Mouse (Mus musculus) WW6 (cell line): ENCODE results near the gene Olfr15.
A peak's percentile ranks its signal among the peaks of the same experiment; 100 is the strongest.
"Not testable (repeated sequence)": the region's sequence is repeated elsewhere in the genome, so short reads cannot be mapped to it uniquely, and the experiment has no call there.

ENCODE experiments used
- DNase-seq: peaks from one replicate; pipeline ENCODE4 v3.0.0-alpha.2; 2013; ENCODE audit warnings: low read depth, low spot score

The Olfr15 gene

DNA sequence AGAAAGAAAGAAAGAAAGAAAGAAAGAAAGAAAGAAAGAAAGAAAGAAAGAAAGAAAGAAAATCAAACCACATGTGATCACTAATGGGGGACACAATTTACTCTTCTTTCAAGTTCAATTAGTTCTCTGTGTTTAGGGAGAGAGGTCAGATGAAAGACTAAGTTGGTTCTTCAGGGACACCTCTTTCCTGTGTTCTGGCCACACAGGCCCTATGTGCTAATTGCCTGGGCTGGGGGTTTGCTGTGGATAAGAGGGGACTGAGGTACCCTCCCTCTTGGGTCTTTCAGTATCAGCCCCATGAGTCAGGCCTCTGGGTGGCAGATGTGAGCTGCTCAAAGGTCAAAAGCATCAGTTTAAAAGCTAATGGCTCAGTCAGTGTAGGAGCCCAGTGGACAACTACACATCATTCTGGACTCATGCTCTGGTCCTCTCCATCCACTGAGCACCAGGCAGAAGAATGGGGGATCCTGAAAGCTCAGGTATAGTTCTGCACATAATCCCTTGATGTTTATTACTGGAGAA lies at the start of gene Olfr15:
Gene Olfr15 (plus strand): TSS at position 291 of the 522 bp plus-strand sequence.
- DNase-seq: no peak

DNA sequence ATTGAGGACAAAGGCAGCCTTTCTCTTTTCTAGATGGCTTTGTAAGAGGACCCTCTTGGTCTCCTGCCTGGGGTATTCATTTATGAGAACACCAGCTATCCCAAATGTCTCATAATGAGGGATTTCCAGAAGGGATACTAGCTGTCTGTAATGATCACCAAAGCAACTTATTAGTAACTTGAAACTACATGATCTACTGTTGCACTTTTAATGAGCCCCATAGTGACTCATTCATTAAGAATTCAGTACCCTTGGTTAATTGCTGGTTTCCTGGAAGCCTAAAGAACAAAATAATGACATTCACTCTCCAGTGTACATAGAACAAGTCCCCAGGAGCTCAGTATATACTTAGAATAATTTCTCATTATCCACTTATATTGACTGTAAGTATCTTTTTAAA lies 49.4 kb upstream of the Olfr15 start:
- DNase-seq: no peak

- no peak for DNase-seq
Measured at GRCm38 (mm10) chr16:3788394-3788793, 42.3 kb upstream of the Olfr15 start.

DNA sequence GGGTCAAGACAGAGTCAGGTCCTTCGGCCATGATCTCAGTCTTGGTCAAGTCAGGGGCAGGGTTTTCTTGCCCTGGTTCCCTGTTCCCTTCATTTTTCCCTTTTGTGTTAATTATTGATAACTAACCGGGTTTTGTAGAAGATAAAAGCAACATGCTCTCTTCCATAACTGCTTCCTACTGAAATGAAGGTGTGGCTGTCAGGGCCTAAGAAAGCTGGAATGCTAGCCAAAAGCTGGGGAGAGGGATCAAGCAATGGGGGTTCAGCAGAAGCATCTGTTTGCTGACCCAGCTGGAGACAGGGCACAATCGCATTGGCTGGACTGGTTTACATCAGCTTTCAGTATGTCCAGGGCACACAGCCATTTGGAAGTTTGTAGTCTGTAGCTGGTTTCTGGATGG lies 22.5 kb upstream of the Olfr15 start:
- no peak for DNase-seq

- DNase-seq: not testable (repeated sequence)
Measured at GRCm38 (mm10) chr16:3814667-3815066, 16.0 kb upstream of the Olfr15 start.

DNA sequence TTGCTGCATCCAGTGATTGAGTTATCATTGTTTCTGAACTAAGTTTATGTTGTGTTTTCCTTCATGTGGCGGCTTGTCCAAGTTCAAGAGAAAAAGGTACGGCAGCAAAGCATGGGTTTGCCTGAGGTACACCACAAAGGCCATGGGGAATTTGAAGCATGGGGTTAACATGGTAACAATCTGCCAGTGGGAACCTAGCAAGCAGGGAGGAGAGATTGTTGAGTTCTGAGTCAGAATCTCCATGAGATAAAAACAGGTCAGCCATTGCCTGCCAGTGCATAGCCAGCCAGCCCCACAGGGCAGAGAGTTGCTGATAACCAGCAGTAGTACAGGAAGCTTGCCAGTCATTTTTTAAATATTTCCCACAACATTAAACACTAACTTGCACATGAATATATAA lies 10.5 kb upstream of the Olfr15 start:
- DNase-seq: no peak

- no peak for DNase-seq
Measured at GRCm38 (mm10) chr16:3828021-3828420, 2.7 kb upstream of the Olfr15 start.

DNA sequence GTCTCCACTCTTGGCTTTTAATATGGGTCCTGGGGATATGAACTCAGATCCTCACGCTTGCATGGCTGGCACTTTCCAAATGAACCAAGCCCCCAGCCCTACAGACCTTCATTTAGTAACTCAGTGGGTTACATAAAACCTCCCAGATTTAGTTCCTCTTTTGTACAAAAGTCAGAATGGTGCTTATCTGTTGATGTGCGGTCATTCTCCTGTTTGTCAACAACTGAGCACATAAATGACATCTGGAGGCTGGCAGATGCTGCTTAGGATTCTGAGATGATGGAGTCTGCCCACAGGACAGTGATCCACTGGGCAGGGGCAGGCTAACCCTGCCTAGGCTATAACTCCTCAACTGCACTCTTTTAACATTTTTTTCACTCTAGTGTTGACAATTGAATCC lies 951 bp upstream of the Olfr15 start:
- DNase-seq: no peak

DNA sequence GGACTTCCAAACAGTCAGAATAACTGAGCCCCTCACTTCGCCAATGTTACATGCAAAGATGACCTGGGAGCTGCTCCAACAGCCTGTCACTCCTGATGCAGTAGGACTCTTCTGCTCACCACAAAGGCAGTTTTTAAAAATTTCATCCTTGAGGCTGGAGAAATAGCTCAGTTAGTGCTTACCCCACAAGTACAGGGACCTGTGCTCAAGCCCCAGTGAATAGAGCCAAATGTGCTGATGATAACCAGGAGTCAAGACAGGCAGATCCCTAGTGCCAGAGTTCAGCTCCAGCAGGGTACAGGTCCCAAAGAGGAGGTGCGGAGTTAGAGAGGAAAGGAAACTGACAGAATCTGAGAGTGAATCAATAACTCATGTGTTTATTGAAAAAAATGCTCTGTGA lies 4.8 kb downstream of the Olfr15 start:
- DNase-seq: no peak

DNA sequence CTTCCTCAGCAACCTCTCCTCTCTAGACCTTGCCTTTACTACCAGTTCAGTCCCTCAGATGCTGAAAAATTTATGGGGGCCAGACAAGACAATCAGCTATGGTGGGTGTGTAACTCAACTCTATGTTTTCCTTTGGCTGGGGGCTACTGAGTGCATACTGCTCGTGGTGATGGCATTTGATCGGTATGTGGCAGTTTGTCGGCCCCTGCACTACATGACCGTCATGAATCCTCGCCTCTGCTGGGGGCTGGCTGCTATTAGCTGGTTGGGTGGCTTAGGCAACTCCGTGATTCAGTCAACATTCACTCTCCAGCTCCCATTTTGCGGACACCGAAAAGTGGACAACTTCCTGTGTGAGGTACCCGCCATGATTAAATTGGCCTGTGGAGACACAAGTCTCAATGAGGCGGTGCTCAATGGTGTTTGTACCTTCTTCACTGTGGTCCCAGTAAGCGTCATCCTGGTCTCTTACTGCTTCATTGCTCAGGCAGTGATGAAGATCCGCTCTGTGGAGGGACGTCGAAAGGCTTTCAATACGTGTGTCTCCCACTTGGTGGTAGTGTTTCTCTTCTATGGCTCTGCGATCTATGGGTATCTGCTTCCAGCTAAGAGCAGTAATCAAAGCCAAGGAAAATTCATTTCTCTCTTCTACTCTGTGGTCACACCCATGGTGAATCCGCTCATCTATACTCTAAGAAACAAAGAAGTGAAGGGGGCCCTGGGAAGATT lies 8.6 kb downstream of the Olfr15 start:
- no peak for DNase-seq

GRCm38 (mm10) chr16:3842989-3843388 lies 12.3 kb downstream of the Olfr15 start:
- no peak for DNase-seq

DNA sequence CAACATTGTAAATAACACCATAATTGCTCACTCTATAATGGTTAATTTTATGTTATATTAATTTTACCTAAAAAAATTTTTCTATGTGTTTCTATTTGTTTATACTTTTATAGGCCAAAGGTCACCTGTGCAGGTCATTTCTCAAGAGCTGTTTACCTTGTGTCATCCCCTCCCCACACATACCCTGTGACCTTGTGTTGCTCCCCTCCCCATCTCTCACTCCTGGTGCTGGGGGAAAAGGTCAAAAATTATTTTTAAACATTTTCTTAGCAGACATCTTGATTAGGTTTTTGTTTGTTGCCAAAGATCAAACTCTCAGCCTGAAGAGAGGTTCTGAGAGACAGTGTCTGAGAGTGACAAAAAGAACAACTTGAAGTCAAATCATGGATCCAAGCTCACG lies 13.1 kb downstream of the Olfr15 start:
- DNase-seq: no peak

GRCm38 (mm10) chr16:3846711-3847518 lies 16.2 kb downstream of the Olfr15 start, which contains the start of gene Zfp174:
Gene Zfp174 (plus strand): TSS chr16:3847268.
- peak; percentile 66 for DNase-seq

GRCm38 (mm10) chr16:3847871-3848270 lies 17.2 kb downstream of the Olfr15 start:
- DNase-seq: no peak

DNA sequence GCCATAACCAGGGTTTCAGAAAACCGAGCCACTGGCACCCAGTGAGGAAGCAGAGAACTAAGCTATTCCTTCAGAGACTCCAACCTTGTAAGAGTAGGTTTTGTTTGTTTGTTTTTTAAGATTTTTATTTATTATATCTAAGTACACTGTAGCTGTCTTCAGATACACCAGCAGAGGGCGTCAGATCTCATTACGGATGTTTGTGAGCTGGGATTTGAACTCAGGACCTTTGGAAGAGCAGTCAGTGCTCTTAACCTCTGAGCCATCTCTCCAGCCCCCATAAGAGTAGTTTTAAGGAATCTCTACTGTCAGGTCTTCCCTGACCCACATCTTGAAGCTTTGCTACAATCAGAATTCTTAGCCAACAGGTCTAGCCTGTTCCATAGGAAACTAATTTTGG lies 17.7 kb downstream of the Olfr15 start:
- no peak for DNase-seq

GRCm38 (mm10) chr16:3851301-3851700 lies 20.6 kb downstream of the Olfr15 start:
- DNase-seq: not testable (repeated sequence)

DNA sequence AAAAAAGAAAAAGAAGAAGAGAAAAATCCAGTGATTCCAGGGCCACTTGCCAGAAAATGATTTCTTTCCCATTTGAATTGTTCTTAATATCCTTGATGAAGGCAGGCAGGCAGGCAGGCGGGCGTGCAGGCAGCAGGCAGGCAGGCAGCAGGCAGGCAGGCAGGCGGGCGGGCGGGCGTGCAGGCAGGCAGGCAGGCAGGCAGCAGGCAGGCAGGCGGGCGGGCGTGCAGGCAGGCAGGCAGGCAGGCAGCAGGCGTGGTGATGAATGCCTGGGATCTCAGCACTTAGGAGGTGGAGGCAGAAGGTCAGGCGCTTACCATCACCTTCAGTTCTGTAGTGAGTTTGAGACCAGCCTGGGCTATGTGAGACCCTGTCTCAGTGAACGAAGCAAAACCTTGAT lies 21.9 kb downstream of the Olfr15 start:
- no peak for DNase-seq

DNA sequence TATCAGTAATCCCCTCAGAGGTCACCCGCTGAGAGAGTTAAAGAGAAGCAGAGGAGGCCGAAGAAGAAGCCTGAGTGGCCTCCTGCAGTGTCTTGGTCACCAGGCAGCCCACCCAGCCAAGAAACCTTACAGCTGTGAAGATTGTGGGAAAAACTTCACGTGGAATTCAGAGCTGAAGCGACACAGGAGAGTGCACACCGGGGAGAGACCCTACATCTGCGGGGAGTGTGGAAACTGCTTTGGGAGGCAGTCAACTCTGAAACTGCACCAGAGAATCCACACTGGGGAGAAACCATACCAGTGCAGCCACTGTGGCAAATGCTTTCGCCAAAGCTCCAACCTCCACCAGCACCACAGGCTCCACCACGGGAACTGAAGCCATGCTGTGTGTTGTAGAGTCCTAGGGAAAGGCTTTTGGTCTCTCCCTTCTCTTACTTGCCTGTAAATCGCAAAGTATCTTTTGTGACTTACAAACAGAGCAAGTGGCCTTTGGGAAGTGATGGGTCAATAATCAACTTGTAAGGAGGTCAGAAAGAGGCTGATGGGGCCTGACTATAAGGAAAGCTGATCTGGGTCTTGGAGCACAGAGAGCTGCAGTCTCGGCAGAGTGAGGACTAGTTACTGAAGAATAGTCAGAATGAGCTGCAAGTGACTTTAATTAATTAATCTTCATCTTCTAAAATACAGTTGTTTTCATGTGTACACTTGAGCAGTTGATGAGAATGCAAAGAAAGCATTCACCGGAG lies 23.9 kb downstream of the Olfr15 start:
- no peak for DNase-seq

GRCm38 (mm10) chr16:3855776-3856175 lies 25.1 kb downstream of the Olfr15 start:
- no peak for DNase-seq

DNA sequence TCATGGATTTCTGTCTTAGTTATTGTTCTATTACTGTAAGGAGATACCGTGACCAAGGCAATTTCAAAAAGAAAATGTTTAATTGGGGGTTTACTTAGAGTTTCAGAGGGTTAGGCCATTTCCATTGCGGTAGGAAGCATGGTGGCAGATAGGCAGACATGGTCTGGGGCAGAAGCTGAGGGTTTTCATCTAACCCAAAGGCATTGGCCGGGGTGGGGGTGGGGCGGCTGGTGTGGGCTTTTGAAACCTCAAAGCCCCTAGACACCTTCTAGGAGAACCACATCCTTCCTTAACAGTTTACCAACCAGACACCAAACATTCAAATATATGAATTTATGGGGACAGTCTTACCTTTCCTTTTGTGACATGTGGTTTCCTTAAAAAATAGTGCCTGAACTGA lies 28.6 kb downstream of the Olfr15 start:
- no peak for DNase-seq

GRCm38 (mm10) chr16:3871815-3872214 lies 41.1 kb downstream of the Olfr15 start:
- DNase-seq: no peak
